Mouse (Mus musculus): ENCODE measurements at regions not wholly inside any gene's neighbourhood (a gene's known extent, or its start where the extent isn't known, plus 50 kb on each side); places are given as distances from the start of the nearest gene placed in this dataset.
"Not testable (repeated sequence)": the region's sequence is repeated elsewhere in the genome, so short reads cannot be mapped to it uniquely, and the experiment has no call there.

DNA sequence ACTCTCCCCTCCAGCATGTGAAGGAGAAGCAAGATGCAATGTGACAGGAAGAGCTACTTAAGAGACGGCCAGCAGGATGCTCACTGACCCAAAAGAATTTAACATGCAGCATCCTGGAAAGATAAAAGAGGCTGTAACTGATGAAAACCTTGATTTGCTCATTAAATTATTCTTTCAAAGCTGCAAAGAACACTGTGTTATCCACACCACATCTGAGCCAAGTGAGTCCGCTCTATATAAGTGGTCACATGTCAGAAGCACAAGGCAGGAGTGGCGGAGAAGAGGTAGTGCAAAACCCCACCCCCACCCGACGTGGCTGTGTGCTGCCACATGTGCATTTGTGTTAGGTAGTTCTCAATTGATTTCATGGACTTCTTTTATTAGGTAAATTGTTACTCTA is 176.0 kb upstream of the Tac1 start:
- ATAC-seq (replicated peaks; ENCODE audit: insufficient number of reproducible peaks, low FRiP score, low TSS enrichment, low read depth), result no peak

DNA sequence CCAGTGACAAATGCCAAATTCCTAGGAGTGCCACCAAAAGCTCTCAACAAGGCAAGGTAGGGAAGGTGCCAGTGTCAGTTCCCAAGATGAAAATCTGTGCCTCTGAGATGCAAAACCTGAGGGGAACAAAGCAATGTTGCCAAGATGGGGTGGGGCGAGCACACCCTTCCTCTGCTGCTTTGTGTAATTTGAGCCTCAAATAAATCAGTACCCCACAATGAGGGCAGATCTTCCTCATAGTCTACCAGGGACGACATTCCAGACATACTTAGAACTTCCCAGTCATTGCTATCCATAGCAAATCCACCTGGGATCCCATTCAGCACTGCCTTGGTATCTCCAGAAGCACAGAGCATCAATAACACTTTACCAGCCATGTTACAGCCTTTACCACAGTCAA is 129.9 kb upstream of the Tac1 start:
- DNase-seq (ENCODE audit: low spot score), result no peak
- H3K4me3 ChIP-seq (ENCODE audit: low read depth, low read length), result no peak overlapping the region

More for the DNA sequence above, 176.0 kb upstream of the Tac1 start:
- DNase-seq (ENCODE audit: low spot score), result no peak
- Histone ChIP-seq H3K9ac (replicated peaks; ENCODE audit: low read length) (no peak overlapping the region), H3K4me1 (ENCODE audit: control insufficient read depth, insufficient read depth, low read length) (no peaks in the 10 kb centered on the region), H3K4me2 (ENCODE audit: low read depth, low read length) (no peak overlapping the region), H3K36me3 (replicated peaks; ENCODE audit: control insufficient read depth, insufficient read depth, low read depth, low read length) (no peaks in the 10 kb centered on the region), H3K4me3 (ENCODE audit: low read depth, low read length) (no peak overlapping the region), H3K9me3 (replicated peaks; ENCODE audit: control insufficient read depth, low read length) (no peaks in the 10 kb centered on the region), H3K27me3 (ENCODE audit: control insufficient read depth, insufficient read depth, low read length) (no peaks in the 10 kb centered on the region), H3K27ac (replicated peaks; ENCODE audit: low read depth, low read length) (no peak overlapping the region)
- WGBS, result 49% methylated on average over 5 of the region's 5 CpGs

DNA sequence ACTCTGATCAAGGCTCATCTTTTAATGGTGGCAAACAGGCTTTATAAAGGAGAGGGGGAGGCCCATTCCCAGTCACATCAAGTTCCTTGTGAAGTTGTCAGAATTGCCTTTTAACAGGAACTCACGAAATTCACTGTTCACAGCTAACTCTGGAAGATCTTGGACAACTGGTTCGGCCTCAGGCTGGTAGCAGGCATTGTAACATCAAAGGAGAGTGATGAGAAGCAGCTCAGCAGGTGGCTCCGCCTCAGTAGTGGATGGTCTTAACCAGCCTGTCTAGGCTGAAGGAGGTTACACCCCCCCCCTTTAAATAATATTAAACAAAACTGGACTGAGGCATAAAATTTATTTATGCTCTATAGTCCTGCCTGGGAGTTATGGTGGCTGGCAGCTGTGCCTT is 113.0 kb upstream of the Tac1 start:
- WGBS, result 50% methylated on average over 3 of the region's 3 CpGs
- H3K4me3 ChIP-seq (ENCODE audit: low read depth, low read length), result no peak overlapping the region
- no peak overlapping the region for H3K27ac ChIP-seq (replicated peaks; ENCODE audit: low read depth, low read length)

More for the DNA sequence above, 129.9 kb upstream of the Tac1 start:
- Histone ChIP-seq H3K27me3 (ENCODE audit: control insufficient read depth, insufficient read depth, low read length) (no peaks in the 10 kb centered on the region), H3K4me2 (ENCODE audit: low read depth, low read length) (no peak overlapping the region), H3K9me3 (replicated peaks; ENCODE audit: control insufficient read depth, low read length) (no peaks in the 10 kb centered on the region), H3K4me1 (ENCODE audit: control insufficient read depth, insufficient read depth, low read length) (no peaks in the 10 kb centered on the region), H3K27ac (replicated peaks; ENCODE audit: low read depth, low read length) (no peak overlapping the region), H3K36me3 (replicated peaks; ENCODE audit: control insufficient read depth, insufficient read depth, low read depth, low read length) (no peaks in the 10 kb centered on the region), H3K9ac (replicated peaks; ENCODE audit: low read length) (no peak overlapping the region)
- ATAC-seq (replicated peaks; ENCODE audit: insufficient number of reproducible peaks, low FRiP score, low TSS enrichment, low read depth), result no peak
- 57% methylated on average over 2 of the region's 2 CpGs for WGBS

DNA sequence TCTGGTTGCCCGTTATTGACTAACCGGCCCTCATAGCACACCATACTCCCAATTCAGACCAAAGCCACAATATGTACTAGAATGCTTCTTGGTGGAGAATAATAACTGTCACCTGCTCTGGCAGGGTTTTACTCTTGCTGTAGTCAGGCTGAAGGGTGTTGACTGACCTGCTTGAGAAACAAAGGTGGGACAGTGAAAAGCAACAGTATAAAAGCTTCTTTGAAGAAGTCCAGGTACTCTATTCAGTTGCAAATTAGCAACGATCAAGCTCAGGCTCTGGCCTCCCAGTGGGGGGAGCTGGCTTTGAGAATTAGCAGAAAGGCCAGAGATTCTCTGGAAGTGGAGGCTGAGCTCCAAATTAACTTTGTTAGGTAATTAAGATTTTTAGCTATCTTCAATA is 112.4 kb upstream of the Tac1 start:
- not testable (repeated sequence) for ATAC-seq (replicated peaks; ENCODE audit: insufficient number of reproducible peaks, low FRiP score, low TSS enrichment, low read depth); DNase-seq (ENCODE audit: low spot score)
- 62% methylated on average over 3 of the region's 3 CpGs for WGBS

More for the DNA sequence above, 113.0 kb upstream of the Tac1 start:
- no peaks in the 10 kb centered on the region for H3K27me3 ChIP-seq (ENCODE audit: control insufficient read depth, insufficient read depth, low read length)
- ATAC-seq (replicated peaks; ENCODE audit: insufficient number of reproducible peaks, low FRiP score, low TSS enrichment, low read depth) (no peak), DNase-seq (ENCODE audit: low spot score) (no peak)
- no peaks in the 10 kb centered on the region for H3K9me3 ChIP-seq (replicated peaks; ENCODE audit: control insufficient read depth, low read length)
- no peak overlapping the region for H3K9ac ChIP-seq (replicated peaks; ENCODE audit: low read length)
- no peaks in the 10 kb centered on the region for H3K4me1 ChIP-seq (ENCODE audit: control insufficient read depth, insufficient read depth, low read length)
- no peak overlapping the region for H3K4me2 ChIP-seq (ENCODE audit: low read depth, low read length)
- no peaks in the 10 kb centered on the region for H3K36me3 ChIP-seq (replicated peaks; ENCODE audit: control insufficient read depth, insufficient read depth, low read depth, low read length)

DNA sequence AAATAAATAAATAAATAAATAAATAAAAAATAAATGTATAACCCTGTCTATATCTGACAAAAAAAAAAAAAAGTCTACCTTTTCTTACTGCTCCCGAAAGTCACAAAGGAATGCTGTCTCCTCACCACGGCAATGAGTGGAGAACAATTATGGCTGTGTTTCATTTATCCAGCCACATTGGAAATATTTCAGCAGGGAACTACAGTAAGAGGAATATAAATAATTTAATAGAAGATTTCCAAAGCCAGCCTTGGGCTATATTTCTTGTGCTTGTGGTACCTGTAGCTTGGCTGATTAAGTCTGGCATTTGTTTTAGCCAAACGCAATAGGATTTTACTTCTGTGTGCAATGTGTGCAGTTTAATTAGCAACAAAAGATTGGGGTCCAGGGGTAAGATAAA is 98.8 kb upstream of the Tac1 start:
- ATAC-seq (replicated peaks; ENCODE audit: insufficient number of reproducible peaks, low FRiP score, low TSS enrichment, low read depth) (no peak), DNase-seq (ENCODE audit: low spot score) (no peak)
- Histone ChIP-seq H3K4me1 (ENCODE audit: control insufficient read depth, insufficient read depth, low read length) (no peaks in the 10 kb centered on the region), H3K4me3 (ENCODE audit: low read depth, low read length) (no peak overlapping the region), H3K9me3 (replicated peaks; ENCODE audit: control insufficient read depth, low read length) (no peaks in the 10 kb centered on the region), H3K27me3 (ENCODE audit: control insufficient read depth, insufficient read depth, low read length) (no peaks in the 10 kb centered on the region), H3K27ac (replicated peaks; ENCODE audit: low read depth, low read length) (no peak overlapping the region), H3K36me3 (replicated peaks; ENCODE audit: control insufficient read depth, insufficient read depth, low read depth, low read length) (no peaks in the 10 kb centered on the region), H3K9ac (replicated peaks; ENCODE audit: low read length) (no peak overlapping the region), H3K4me2 (ENCODE audit: low read depth, low read length) (no peak overlapping the region)
- WGBS, result 79% methylated on average over 3 of the region's 3 CpGs

More for the DNA sequence above, 112.4 kb upstream of the Tac1 start:
- not testable (repeated sequence) for H3K27ac ChIP-seq (replicated peaks; ENCODE audit: low read depth, low read length); H3K9me3 ChIP-seq (replicated peaks; ENCODE audit: control insufficient read depth, low read length); H3K27me3 ChIP-seq (ENCODE audit: control insufficient read depth, insufficient read depth, low read length); H3K4me3 ChIP-seq (ENCODE audit: low read depth, low read length); H3K4me2 ChIP-seq (ENCODE audit: low read depth, low read length); H3K4me1 ChIP-seq (ENCODE audit: control insufficient read depth, insufficient read depth, low read length); H3K36me3 ChIP-seq (replicated peaks; ENCODE audit: control insufficient read depth, insufficient read depth, low read depth, low read length); H3K9ac ChIP-seq (replicated peaks; ENCODE audit: low read length)

DNA sequence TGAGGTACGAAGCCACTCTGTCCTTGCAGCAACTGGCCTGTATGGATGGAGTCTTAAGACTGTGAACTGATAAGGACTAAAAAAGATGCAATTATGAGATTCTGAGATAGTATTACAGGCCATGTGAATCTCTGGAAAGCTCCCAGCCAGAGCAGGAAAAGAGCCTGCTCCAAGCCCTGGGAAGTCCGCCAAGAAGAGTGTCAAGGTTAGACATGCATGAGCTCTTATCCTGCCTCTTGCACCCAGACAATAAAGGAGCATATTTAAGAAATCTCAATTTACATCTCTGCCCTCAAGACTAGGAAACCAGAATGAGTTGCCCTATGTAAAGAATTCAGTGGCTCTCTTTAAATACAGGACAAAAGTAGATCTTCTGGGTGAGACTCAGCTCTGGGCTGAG is 90.8 kb upstream of the Tac1 start:
- H3K36me3 ChIP-seq (replicated peaks; ENCODE audit: control insufficient read depth, insufficient read depth, low read depth, low read length), result no peaks in the 10 kb centered on the region
- no peaks in the 10 kb centered on the region for H3K27me3 ChIP-seq (ENCODE audit: control insufficient read depth, insufficient read depth, low read length)
- H3K4me3 ChIP-seq (ENCODE audit: low read depth, low read length), result no peak overlapping the region
- no peak for ATAC-seq (replicated peaks; ENCODE audit: insufficient number of reproducible peaks, low FRiP score, low TSS enrichment, low read depth)
- no peaks in the 10 kb centered on the region for H3K4me1 ChIP-seq (ENCODE audit: control insufficient read depth, insufficient read depth, low read length)
- H3K9ac ChIP-seq (replicated peaks; ENCODE audit: low read length), result no peak overlapping the region
- no peak for DNase-seq (ENCODE audit: low spot score)
- no peak overlapping the region for H3K27ac ChIP-seq (replicated peaks; ENCODE audit: low read depth, low read length)
- no peaks in the 10 kb centered on the region for H3K9me3 ChIP-seq (replicated peaks; ENCODE audit: control insufficient read depth, low read length)
- 85% methylated on average over 2 of the region's 2 CpGs for WGBS
- no peak overlapping the region for H3K4me2 ChIP-seq (ENCODE audit: low read depth, low read length)

DNA sequence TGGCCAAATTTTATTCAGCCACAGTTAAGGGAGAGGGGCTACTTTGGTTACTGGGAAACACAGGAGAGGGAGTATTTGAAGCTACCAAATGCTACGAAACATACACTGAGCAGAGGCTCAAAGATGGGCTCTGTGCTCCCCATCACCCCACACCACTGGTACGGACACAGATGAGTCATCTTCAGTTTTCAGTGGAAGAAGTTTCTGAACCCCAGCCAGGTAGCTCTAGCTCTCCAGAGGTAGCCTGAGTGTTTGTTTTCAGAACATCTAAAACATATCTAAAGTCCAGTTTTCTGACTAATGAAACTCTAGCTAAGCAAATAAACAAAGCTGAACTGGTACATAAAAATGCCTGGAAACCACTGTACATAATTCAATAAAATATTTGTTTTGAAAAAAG is 90.3 kb upstream of the Tac1 start:
- Histone ChIP-seq H3K4me1 (ENCODE audit: control insufficient read depth, insufficient read depth, low read length) (no peaks in the 10 kb centered on the region), H3K4me3 (ENCODE audit: low read depth, low read length) (no peak overlapping the region), H3K36me3 (replicated peaks; ENCODE audit: control insufficient read depth, insufficient read depth, low read depth, low read length) (no peaks in the 10 kb centered on the region), H3K27ac (replicated peaks; ENCODE audit: low read depth, low read length) (no peak overlapping the region), H3K4me2 (ENCODE audit: low read depth, low read length) (no peak overlapping the region), H3K9me3 (replicated peaks; ENCODE audit: control insufficient read depth, low read length) (no peaks in the 10 kb centered on the region), H3K27me3 (ENCODE audit: control insufficient read depth, insufficient read depth, low read length) (no peaks in the 10 kb centered on the region), H3K9ac (replicated peaks; ENCODE audit: low read length) (no peak overlapping the region)
- DNase-seq (ENCODE audit: low spot score) (no peak), ATAC-seq (replicated peaks; ENCODE audit: insufficient number of reproducible peaks, low FRiP score, low TSS enrichment, low read depth) (no peak)
- WGBS, result 83% methylated on average over 2 of the region's 2 CpGs

DNA sequence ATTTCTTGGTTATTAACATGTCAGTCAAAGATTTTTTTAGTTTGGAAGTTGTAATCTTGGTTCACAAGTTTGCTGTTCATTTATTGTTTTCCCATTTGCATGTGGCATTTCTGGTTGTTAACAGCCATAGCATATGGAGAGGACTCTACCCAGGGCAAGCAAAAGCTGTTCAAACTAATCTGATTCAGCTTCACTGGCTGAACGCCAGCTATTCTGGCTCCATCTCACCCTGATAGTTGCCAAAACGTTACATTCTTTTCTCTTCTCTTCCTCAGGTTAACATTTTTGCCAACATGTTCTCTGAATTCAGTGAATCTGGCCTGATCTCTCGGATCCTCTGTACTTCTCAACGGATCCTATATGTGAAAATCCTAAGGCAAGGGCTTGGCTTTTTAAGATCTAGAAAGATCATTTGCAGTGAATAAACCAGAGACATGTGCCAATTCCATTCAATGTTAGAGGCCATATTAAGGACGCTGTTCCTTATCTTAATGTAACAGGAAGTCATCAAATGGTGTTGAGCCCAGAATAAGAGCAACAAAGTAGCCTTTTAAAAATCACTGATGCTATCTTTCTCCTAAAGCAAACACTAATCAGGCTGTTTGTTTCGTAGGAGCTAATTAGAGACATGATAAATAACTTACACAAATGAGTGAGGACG is 82.2 kb upstream of the Tac1 start:
- ATAC-seq (replicated peaks; ENCODE audit: insufficient number of reproducible peaks, low FRiP score, low TSS enrichment, low read depth), result no peak
- DNase-seq (ENCODE audit: low spot score), result no peak
- Histone ChIP-seq H3K27ac (replicated peaks; ENCODE audit: low read depth, low read length) (no peak overlapping the region), H3K9me3 (replicated peaks; ENCODE audit: control insufficient read depth, low read length) (no peaks in the 10 kb centered on the region), H3K4me2 (ENCODE audit: low read depth, low read length) (no peak overlapping the region), H3K4me3 (ENCODE audit: low read depth, low read length) (no peak overlapping the region), H3K4me1 (ENCODE audit: control insufficient read depth, insufficient read depth, low read length) (no peaks in the 10 kb centered on the region), H3K27me3 (ENCODE audit: control insufficient read depth, insufficient read depth, low read length) (no peaks in the 10 kb centered on the region), H3K9ac (replicated peaks; ENCODE audit: low read length) (no peak overlapping the region), H3K36me3 (replicated peaks; ENCODE audit: control insufficient read depth, insufficient read depth, low read depth, low read length) (no peaks in the 10 kb centered on the region)
- 66% methylated on average over 7 of the region's 7 CpGs for WGBS

Data from embryonic facial prominence, embryonic 11.5 days (tissue).